Mouse (Mus musculus) kidney, adult 8-10 months (tissue): ENCODE results near the gene Tepsin.

Experiments used
- DNase-seq, 2 experiments: peaks; one replicate each; pipeline ENCODE4 v3.0.0; 2022

Gene Tepsin

DNA sequence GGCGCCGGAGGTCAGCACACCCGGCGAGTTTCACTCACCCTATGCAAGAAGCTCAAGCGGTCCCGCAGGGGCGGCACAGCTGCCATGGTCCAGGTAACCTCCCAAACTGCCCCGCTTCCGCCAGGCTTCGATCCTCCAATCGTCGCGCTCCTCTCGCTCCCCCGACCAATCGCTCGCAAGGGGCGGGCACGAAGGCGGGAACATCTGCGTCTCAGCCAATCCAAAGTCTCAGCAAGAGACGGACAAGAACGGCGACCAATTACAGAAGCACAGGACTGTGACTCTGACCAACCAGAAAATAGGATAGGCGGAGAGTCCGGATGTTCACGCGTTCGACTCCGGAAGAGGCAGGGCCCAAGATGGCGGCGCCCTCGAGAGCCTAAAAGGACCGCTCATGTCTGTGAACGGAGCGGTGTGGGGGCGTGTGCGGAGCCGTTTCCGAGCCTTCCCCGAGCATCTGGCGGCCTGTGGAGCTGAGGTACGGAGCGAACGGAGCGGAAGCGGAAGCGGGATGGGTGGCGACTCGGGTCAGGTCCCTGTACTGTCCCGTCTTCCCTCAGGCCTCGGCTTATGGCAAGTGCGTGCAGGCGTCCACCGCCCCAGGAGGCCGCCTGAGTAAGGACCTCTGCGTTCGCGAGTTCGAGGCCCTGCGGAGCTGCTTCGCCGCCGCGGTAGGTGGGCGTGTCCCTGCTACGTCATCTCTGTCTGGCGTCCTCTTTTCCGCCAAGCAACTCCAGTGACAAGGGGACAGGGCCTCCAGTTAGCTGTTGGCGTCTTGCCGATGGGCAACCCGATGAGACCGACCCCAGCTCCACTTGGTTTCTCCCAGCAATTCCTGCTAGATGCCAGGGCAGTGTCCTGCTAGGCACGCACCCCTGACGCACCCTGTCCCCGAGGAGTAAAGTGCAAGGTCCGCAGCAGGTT, at the start of gene Tepsin, which contains the start of gene Ndufaf8:
Tepsin (minus strand) TSS at position 144 of the 924 bp plus-strand sequence.
Ndufaf8 (plus strand) TSS at position 341 of the 924 bp plus-strand sequence.
- DNase-seq, result peak; percentile 99 to 100

DNA sequence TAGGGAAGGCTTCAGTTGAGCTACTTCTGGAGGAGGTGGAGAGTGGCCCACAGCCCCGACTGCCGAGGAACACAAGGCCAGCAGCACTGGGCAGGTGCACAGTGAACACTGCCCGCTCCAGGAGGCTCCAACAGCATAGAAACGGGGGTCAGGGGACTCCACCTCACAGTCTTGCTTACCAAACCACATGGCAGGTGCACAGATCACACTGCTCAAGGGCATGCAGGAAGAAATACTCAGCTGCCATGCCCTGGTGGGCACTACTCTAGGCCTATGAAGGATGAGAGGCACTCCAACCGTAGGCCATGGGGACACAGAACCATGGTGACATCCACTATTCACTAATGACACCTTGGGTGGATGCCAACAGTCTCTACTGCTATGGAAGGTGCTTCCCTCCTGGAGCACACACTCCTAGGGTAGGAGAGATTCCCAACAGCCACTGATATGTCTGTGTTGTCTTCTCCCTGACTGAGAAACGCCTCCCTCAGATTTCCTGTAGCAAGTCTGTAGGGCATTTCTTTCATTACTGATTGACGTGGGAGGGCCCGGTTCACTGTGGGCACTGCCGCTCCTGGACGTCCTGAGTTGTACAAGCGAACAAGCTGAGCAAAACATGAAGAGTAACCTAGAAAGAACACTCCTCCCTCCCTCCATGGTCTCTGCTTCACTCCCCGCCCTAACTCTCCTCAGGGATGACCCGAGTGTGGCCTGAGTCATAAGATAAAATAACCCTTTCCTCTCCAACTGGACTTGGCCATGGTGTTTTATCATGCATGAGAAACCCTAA, 45.4 kb upstream of the Tepsin start:
- DNase-seq, result peak; percentile 77 to 87

GRCm38 (mm10) chr11:120142601-120143051, 44.1 kb upstream of the Tepsin start:
- peak; percentile 72 to 80 for DNase-seq

DNA sequence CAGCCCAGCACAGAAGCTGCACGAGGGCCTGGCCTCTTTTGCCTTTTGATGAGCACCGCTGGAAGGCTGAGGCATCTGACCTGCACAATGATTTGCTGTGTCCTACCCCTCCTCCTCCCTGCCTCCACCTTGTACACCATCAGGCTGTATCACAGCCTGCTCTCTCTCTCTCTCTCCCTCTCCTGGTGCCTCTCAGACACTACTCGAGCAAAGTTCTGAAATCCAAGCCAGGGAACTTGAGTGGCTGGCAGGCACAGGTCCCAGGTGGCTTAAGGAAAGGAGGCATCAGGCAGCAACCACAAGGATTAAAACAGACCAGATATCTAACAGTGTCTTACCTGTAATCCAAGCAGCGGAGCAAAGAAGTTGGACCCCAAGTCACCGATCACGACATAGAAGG, 41.7 kb upstream of the Tepsin start:
- DNase-seq, result no peak

DNA sequence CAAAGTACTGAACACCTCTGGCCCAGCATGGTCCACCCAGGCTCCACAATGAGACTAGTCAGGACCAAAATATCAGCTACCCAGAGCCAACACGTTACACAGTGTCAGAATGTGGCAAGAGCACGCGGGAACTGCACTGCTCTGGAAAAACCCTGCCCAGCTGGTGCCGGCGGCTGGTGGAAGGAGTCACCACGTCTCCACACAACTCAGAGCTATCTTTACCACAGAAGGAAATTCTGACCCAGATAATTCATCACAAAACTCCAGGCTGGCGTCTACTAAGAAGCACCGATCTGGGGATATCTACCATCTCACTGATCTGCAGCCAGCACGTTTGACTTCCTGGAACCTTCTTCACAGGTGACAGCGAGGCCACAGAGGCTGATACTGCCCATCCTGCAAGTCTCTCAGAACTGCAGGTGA, 40.8 kb upstream of the Tepsin start:
- no peak for DNase-seq

DNA sequence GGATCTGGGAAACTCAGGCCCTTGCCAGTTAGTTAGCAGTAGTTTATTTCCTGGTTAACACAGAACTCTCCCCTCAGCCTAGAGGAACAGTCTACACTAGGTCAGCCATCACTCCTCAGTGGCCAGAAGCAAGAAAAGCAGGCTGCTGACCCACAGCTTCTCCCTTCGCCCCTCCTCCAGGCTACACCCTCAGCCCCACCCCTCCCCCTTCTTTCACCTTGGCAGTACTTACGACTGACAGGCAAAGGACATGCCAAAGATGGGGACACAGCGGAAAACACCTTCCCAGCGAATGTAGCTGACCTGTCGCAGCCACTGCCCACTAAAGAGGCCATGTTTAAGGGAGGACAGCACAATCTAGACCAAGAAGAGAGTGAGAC, 39.1 kb upstream of the Tepsin start:
- DNase-seq, result no peak

DNA sequence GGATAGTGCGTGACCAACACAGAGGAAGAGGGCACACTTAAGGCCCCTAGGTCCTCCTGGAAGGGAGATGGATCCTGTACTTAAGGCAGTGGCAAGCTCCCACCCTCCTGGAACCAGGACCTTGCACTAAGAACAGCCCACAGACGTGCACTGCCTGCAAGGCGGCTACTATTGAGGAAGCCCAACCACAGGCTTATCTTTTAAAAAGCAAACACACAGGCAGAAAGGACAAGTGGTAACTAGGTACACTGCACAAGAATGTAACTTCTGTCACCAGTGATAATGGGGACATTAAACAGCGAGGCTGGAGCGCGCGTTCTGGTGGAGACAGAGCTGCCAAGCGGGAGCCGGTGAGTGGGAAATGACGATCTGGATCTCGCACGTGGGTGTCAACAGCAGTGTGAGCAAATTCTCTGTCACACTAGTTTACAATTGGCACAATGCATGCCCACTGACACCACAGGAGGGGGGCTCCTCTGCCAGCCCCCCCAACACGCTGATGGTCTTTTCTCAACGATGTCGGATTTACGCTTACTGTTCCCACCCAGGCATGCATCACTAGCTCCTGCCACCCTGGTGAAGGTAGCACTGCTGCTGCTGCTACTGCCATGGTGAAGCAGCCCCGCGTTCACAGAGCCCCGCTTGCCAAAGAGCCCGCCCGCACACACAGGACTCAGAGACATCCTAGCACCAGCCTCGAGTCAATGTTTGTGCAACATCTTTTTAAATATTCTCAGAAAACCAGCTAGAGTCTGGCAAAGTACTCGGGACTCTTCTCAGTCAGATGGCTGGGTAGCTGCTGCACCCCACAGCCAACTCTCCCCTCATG, 38.5 kb upstream of the Tepsin start:
- no peak for DNase-seq

DNA sequence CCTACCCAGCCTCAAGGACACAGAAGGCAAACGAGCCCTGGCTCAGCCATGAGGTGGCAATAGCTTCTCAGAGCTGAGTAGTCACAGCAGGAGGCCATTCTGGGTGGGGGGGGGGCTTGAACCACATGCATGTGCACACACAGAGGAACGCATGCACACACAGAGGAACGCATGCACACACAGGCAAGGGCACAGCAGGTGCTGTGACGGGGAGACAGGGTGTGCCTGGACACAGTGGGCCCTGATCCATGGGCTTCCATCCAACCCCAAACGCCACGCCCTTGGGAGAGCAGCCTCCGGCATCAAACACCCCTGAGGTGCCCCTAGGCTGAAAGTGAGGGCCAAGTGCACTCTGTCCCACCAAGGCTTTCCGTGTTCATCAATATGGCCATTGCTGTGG, 37.7 kb upstream of the Tepsin start:
- no peak for DNase-seq

DNA sequence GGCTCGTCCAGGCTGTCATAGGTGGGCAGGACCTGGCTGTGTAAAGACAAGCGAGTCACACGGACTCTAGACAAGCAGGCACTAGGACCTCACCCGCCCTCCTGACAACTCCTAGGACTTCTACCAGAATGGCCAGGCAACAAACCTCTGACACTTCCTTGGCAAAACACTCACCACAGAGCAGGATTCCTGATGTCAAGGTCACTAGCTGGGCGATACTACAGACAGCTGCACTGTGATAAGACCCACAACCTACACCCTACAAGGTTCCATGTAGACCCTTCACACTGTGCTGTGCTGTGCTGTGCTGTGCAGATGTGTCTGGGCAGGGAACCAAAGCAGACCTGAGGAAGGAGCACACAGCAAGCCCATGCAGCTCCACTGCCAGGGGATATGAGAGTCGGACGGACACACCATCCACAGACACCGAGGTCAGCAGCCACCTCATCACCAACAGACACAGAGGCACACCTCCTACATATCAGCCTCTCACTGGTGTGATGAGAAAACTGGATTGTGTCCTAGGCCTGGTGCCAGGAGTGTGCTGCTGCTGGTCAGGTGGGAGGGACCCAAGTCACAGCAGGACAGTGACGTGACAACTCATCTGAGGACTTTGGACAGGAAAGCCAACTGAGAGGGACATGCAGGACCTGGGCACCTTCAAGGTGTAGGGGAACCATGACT, 36.5 kb upstream of the Tepsin start:
- DNase-seq, result no peak

DNA sequence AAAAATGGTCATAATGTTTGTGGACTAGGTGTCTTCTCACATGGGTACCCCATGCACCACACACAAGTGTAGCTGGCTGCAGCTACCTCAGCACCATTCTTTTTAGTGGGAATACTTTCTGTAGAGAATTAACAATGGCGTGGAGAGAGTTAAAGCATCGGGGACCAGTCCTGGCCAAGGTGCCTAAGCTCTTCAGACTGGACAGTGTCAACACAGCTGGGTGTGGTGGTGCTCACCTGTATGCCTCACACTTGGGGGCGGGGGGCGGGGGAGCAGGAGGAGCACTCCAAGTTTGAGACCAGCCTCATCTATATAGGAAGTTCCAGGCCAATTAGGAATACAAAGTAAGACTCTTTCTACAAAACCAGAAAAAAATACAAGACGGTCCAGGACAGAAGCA, 35.6 kb upstream of the Tepsin start:
- DNase-seq, result no peak

GRCm38 (mm10) chr11:120129281-120129680, 30.8 kb upstream of the Tepsin start:
- DNase-seq, result no peak

GRCm38 (mm10) chr11:120126845-120127244, 28.3 kb upstream of the Tepsin start:
- DNase-seq, result no peak

GRCm38 (mm10) chr11:120122126-120122525, 23.6 kb upstream of the Tepsin start:
- DNase-seq, result no peak

DNA sequence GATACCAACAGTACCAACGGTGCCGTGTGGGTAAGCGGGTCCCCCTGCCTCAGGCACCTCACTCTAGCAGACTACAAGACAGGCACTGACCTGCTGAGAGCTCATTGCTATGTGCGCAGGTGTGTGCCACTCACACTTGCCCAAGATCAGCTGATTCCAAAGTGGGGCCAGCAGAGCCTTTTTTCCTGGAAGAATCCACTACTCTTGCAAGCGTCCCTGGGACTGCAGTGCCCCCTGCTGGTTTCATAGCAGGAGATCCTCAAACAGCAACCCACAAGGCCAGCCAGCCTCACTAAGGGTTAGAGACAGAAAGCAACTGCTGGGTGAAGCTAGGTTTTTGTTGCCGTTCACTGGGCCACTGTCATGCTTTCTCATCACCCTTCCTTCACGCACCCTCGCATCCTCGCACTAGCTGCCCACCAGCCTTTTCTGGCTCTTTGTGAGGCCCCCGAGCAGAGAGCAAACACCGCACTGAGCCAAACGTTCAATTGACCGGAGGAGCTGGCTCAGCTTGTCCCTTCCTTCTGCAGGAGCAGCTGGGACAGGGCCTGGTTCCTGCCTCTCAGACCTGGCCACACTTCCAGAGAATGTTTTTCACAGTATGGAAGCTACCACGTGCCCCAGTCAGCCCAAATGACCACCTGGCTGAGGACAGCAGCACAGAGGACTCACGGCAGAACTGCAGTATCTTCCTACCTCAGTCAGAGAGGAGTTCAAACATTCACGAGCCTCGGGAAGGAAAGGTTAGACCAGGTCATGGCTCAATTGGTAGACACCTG, 22.3 kb upstream of the Tepsin start:
- DNase-seq, result peak in 1 of 2 experiments; percentile 66

DNA sequence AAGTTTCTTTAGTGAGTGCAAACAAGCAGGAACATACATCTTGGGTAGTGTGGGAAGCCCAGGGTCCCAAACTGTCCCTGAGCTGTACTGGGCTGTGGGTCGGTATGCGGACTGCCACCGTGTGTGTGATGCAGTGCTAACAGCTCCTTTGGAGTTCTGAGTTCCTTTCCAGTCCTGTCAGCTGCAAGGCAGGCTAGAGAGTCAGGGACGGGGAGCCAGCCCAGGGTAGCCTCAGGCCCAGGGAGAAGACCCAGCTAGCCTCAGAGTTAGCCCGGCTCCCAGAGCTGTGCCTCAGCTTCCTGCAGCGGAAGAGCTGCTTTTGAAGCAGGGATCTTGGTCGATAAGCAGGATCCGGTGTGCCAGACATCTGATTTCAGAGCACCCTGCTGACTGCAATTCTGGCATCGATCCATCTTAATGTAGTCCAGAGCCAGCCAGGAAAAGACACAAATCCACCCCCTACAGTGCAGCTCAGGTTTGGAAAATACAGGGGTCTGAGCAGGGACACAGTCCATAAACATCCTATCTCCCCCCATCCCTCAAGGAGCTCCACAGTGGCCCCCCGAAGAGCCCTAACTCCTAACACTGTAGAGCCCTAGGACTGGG, 21.5 kb upstream of the Tepsin start:
- no peak for DNase-seq

DNA sequence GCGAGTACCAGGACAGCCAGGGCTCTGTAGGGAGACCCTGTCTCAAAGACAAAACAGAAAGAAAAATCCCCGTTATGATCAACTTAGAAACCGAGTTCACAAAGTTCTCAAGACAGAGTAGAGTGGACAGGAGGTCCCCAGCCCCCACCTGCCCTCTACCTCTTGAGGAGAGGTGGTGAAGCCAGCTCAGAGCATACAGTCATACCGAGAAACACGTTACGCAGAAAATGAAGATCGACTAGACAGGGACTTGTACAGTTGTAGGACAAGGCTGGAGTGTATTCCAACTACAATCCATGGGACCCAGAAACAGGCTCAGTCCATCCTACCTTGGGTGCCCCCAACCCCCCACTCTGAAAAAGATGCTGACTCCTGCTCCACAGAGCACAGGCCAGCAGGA, 20.6 kb upstream of the Tepsin start:
- no peak for DNase-seq

GRCm38 (mm10) chr11:120117626-120118025, 19.1 kb upstream of the Tepsin start:
- DNase-seq, result no peak

DNA sequence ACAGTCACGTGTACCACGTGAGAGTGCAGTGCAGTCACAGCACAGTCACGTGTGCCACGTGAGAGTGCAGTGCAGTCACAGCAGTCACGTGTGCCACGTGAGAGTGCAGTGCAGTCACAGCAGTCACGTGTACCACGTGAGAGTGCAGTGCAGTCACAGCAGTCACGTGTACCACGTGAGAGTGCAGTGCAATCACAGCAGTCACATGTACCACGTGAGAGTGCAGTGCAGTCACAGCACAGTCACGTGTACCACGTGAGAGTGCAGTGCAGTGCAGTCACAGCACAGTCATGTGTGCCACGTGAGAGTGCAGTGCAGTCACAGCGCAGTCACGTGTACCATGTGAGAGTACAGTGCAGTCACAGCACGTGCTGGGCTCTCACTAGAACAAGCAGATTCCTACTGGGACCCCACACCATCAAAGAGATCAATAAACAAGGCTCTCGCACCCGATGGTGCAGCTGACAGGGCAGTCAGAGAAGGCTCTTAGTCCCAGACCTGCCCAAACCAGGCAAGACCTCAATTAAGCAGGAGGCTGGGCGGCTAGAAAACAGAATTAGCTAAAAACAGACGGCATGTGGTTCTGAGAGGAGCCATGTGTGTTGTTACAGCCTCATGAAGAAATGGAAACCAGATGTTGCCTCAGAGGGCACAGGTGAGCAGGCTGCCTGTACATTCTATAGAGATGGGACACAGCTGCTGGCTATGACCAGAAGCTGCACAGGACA, 16.1 kb upstream of the Tepsin start:
- no peak for DNase-seq

DNA sequence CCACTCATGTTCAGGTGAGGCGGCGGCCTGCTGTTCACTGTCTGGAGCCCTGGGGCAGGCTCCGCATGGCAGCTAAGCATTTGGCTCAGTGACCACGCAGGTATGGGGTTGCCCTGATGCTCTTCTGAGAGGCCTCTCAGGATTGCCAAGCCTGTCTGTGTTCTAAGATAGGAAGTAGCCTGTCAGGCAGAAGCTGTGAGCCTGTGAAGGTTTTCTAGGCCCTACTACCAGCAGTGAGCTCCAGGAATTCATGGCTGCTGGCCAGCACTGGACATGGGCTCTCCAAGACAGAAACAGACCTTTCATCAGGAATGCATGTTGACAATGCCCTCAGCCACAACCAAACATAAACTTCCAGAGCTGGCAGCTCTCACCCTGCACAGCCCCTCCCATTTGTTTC, 13.6 kb upstream of the Tepsin start:
- peak in 1 of 2 experiments; percentile 70 for DNase-seq

GRCm38 (mm10) chr11:120111033-120111432, 12.5 kb upstream of the Tepsin start:
- DNase-seq, result no peak
